Mouse (Mus musculus) adrenal gland, adult 2 months (tissue): ENCODE results near the gene Hrg. TPM values are rescaled to one million over a fixed set of nuclear protein-coding genes. Genes with fewer than 3 reads are reported as not detected.

Experiments
- DNase-seq: peaks from one replicate; pipeline ENCODE4 v3.0.0; 2021
- polyA plus RNA-seq: library from polyadenylated mRNA; depleted of rRNA; stranded (reverse); fragments of >200 nt; gene quantifications from 2 replicates; pipeline ENCODE4 v1.2.3, GENCODE M21; 2012; rRNA removed
- total RNA-seq, 2 experiments: library from RNA; stranded (reverse); gene quantifications; 2 replicates each; pipeline ENCODE4 v1.2.3; 2021

The Hrg gene
- total and polyA plus RNA-seq, 3 experiments, result 0.44 to 4.3 TPM; not detected in 1

GRCm38 (mm10) chr16:22961073-22961472 lies 10.2 kb downstream of the Hrg start:
- no peak for DNase-seq

DNA sequence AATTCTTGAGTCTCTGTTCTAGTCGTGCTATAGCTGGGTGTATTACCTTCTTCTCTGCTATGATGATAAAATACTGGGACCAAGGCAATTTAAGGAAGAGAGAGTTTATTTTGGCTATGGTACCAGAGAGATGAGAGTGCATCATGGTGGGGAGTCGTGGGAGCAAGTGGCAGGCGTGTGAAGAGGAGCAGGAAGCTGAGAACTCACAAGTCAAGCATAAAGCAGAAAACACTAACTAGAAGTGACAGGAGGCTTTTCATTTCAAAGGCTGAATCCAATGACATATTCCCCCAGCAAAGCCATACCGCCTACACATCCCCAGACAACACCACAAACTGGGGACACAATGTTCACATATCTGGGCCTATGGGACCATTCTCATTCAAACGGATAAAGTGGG lies 11.4 kb downstream of the Hrg start:
- no peak for DNase-seq

DNA sequence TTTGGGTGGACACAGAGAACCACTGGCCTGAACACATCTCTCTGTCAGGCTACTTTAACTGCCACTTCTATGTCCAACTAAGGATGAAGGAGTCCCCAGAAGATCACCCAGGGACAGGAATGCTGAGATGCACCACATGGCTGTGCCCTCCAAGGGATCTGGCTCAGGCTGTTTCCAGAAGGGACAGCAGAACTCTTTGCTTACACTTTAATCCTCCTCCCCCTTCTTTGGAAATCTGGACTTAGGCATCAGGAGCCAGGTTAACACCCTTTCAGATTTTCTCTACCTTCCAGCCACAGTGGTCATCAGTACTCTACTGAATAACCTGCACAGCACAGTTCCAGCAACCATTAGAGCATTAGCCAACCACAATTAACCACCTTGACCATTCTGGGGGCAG lies 12.4 kb downstream of the Hrg start:
- no peak for DNase-seq

- DNase-seq, result no peak
Measured at GRCm38 (mm10) chr16:22967383-22968030, 16.6 kb downstream of the Hrg start.

DNA sequence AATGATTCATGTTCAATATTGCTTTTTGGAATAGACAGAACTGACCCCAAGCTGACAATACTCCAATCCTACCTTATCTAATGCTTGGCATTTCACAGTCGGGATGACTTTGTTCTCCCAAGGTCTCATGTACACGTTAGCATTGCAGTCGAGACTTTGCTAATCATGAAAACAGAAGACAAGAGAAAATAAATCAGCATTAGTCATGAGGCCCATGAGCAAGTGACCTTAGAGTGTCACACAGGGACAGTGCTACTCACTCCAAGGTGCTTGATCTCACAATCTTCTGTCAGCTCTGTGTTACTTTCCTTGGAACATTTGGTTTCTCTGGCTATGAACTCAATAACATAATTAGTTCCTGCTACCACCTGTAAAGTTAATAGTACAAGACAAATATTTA lies 46.1 kb downstream of the Hrg start:
- peak; percentile 53 for DNase-seq

Other genes with a start within 250 kb of the Hrg start
- gene Crygs, start 139.5 kb upstream of the Hrg start, total RNA-seq, result not detected
- not detected in 2 replicates for gene Crygs, start 139.5 kb upstream of the Hrg start, polyA plus RNA-seq
- 10 to 100 TPM; 17.5 to 20.5 TPM for gene Tbccd1, start 93.4 kb upstream of the Hrg start, total RNA-seq
- gene Tbccd1, start 93.4 kb upstream of the Hrg start, polyA plus RNA-seq, result 7.3 and 8.3 TPM in 2 replicates
- 10 to 100 TPM; 64.1 to 73.2 TPM for gene Dnajb11, start 93.2 kb upstream of the Hrg start, total RNA-seq
- 18.3 and 21.1 TPM in 2 replicates for gene Dnajb11, start 93.2 kb upstream of the Hrg start, polyA plus RNA-seq
- 10 to 100 TPM in 1 of 2 experiments, 1 to 10 TPM in 1; 2.8 to 34.5 TPM for gene Ahsg, start 59.8 kb upstream of the Hrg start, total RNA-seq
- gene Ahsg, start 59.8 kb upstream of the Hrg start, polyA plus RNA-seq, result 3.4 and 12.0 TPM in 2 replicates
- gene Fetub, start 32.7 kb upstream of the Hrg start, total RNA-seq, result 10 to 100 TPM in 1 of 2 experiments, 1 to 10 TPM in 1; 2.5 to 50.7 TPM
- gene Fetub, start 32.7 kb upstream of the Hrg start, polyA plus RNA-seq, result 32.6 and 53.1 TPM in 2 replicates
- gene Kng2, start 78.4 kb downstream of the Hrg start, total RNA-seq, result 1 to 10 TPM; 5.7 to 9.1 TPM
- 1.3 and 1.5 TPM in 2 replicates for gene Kng2, start 78.4 kb downstream of the Hrg start, polyA plus RNA-seq
- 1 to 10 TPM in 1 of 2 experiments, under 1 TPM in 1; 0.41 to 5.2 TPM for gene Kng1, start 106.8 kb downstream of the Hrg start, total RNA-seq
- not detected in 2 replicates for gene Kng1, start 106.8 kb downstream of the Hrg start, polyA plus RNA-seq
- 100 to 1,000 TPM; 474 to 617 TPM for gene Eif4a2, start 156.4 kb downstream of the Hrg start, total RNA-seq
- 24.3 and 27.9 TPM in 2 replicates for gene Eif4a2, start 156.4 kb downstream of the Hrg start, polyA plus RNA-seq
- 1 to 10 TPM; 3.4 to 7.8 TPM for gene Rfc4, start 176.7 kb downstream of the Hrg start, total RNA-seq
- gene Rfc4, start 176.7 kb downstream of the Hrg start, polyA plus RNA-seq, result not detected in 2 replicates
- gene Adipoq, start 195.5 kb downstream of the Hrg start, total RNA-seq, result 100 to 1,000 TPM; 337 to 708 TPM
- 138 and 239 TPM in 2 replicates for gene Adipoq, start 195.5 kb downstream of the Hrg start, polyA plus RNA-seq